Mouse (Mus musculus) bone marrow, adult 2 months (tissue): ENCODE measurements at regions not wholly inside any gene's neighbourhood (a gene's known extent, or its start where the extent isn't known, plus 50 kb on each side); places are given as distances from the start of the nearest gene placed in this dataset.

Experiments
- CTCF ChIP-seq: fragments of 200-500 bp; IDR thresholded peaks from 2 replicates; pipeline ENCODE4 v1.5.1; 2011; ENCODE audit warnings: low read length, control low read depth; ENCODE audit not compliant: control insufficient read depth, insufficient read depth
- POLR2A ChIP-seq: fragments of 200-500 bp; IDR thresholded peaks from 2 replicates; pipeline ENCODE4 v1.6.1; 2011; ENCODE audit warnings: low read depth, mild to moderate bottlenecking, control low read depth, low read length, borderline replicate concordance; ENCODE audit not compliant: control insufficient read depth

DNA sequence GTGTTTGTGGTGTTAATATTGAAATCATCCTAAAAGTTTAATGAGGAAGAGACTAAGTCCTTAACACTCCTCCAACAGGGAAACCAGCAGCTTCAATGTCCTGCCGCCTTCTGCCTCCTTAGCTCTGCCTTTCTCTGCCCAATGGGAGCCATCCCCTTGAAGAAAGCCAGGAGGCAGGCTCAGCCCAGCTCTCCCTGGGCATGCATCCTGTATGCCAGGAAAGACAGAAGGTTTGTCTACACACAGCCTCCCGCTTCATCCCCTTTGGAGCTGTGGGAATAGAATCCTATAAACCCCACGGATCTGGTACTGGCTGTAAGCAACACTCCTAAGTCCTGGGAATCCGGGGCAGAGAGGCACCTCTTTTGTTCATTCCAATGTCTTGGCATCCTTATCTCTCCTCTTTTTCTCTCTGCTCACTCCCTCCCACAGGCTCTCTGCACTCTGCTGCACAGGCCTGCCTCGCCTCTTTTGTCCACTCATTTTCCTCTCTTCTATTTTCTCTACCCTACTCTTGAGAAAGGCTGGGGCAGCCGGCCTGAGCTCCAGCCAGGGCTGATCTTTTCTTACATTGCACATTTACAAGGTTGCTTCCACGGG is 110.0 kb downstream of the Irx1 start:
- TF ChIP-seq CTCF (no peak), POLR2A (no peak)
